Mouse (Mus musculus): ENCODE measurements around the gene Nos3. TPM values are rescaled to one million over a fixed set of nuclear protein-coding genes. Genes with fewer than 3 reads are reported as not detected.

The Nos3 gene
- polyA plus RNA-seq, 1 experiment from 2014 or later: 6.6 TPM

DNA sequence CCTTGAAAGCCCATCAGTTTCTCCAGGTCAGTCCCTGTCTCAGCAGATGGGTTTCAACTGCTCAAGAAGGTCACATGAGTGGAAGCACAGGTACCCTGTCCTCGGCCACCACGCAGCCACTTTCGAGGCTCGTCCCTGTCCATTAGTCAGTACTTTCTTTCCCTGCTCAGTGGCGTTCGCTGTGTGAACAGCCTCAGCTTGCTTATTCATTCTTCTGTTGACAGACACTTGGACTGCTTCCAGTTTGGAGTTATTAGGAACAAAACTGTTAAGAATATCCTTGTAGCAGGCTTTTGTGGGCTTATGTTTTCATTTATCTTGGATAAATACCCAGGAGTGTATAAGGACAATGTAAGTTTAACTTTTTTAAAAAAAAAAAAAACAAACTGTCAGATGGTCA, 9.6 kb downstream of the Nos3 start:
- Histone ChIP-seq H3K27me3 (replicated peaks; ENCODE audit: control insufficient read depth, insufficient read depth, low read length) (no peaks in the 10 kb centered on the region), H3K9me3 (ENCODE audit: control insufficient read depth, low read length) (no peaks in the 10 kb centered on the region), H3K4me2 (ENCODE audit: low read length) (no peak overlapping the region), H3K9ac (ENCODE audit: low read length) (no peak overlapping the region), H3K27ac (ENCODE audit: low read depth) (no peak overlapping the region), H3K36me3 (ENCODE audit: control insufficient read depth, insufficient read depth, low read length) (no peaks in the 10 kb centered on the region), H3K4me3 (ENCODE audit: low read depth, low read length) (no peak overlapping the region), H3K4me1 (replicated peaks; ENCODE audit: control insufficient read depth, insufficient read depth, low read length) (peaks cover 3% of the 10 kb centered on the region; the same call in 1 of the 2 replicates)
- 47% methylated on average over 6 of the region's 6 CpGs for WGBS
- ATAC-seq (replicated peaks; ENCODE audit: low FRiP score, low TSS enrichment, low read depth) (no peak), DNase-seq (ENCODE audit: low spot score) (no peak)

DNA sequence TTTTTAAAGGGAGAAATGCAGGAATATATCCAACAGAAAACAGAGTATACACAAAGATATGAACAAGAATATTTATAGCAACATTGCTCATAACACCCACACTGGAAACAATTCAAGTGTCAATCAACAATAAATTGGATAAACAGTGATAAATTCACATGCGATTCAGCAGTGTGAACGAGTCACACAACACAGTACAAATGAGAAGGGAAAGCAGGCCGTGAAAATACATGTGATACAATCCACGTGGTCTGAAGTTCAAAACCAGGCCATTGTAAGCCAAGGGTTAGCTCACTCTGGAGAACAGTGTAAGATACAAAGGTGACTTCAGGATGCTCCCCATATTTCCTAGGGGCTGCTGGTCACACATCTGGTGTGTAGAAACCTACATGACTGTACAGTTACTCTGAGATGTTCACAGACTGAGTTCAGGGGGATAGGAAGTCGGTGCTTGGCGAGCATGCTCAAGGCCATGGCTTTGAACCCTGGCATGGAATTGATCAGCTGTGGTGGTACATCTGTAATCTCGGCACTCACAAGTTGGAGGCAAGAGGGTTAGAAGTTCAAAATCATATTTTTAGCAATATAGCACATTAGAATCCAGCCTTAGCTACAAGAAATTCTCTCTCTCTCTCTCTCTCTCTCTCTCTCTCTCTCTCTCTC, 10.2 kb downstream of the Nos3 start:
- H3K27me3 ChIP-seq (replicated peaks; ENCODE audit: control insufficient read depth, insufficient read depth, low read length): no peaks in the 10 kb centered on the region
- no peaks in the 10 kb centered on the region for H3K36me3 ChIP-seq (ENCODE audit: control insufficient read depth, insufficient read depth, low read length)
- no peaks in the 10 kb centered on the region for H3K9me3 ChIP-seq (ENCODE audit: control insufficient read depth, low read length)
- no peak overlapping the region for H3K4me3 ChIP-seq (ENCODE audit: low read depth, low read length)
- H3K9ac ChIP-seq (ENCODE audit: low read length): no peak overlapping the region
- H3K4me1 ChIP-seq (replicated peaks; ENCODE audit: control insufficient read depth, insufficient read depth, low read length): peaks cover 3% of the 10 kb centered on the region; the same call in 1 of the 2 replicates
- DNase-seq (ENCODE audit: low spot score): no peak
- no peak overlapping the region for H3K4me2 ChIP-seq (ENCODE audit: low read length)
- 79% methylated on average over 7 of the region's 7 CpGs for WGBS
- H3K27ac ChIP-seq (ENCODE audit: low read depth): no peak overlapping the region
- no peak for ATAC-seq (replicated peaks; ENCODE audit: low FRiP score, low TSS enrichment, low read depth)

- H3K27ac ChIP-seq (ENCODE audit: low read depth): no peak overlapping the region
- 73% methylated on average over 2 of the region's 2 CpGs for WGBS
Observed at GRCm38 (mm10) chr5:24378700-24379099, 14.1 kb downstream of the Nos3 start.

GRCm38 (mm10) chr5:24379501-24379900, 14.9 kb downstream of the Nos3 start:
- H3K9ac ChIP-seq (ENCODE audit: low read length): no peak overlapping the region
- no peaks in the 10 kb centered on the region for H3K9me3 ChIP-seq (ENCODE audit: control insufficient read depth, low read length)
- no peaks in the 10 kb centered on the region for H3K36me3 ChIP-seq (ENCODE audit: control insufficient read depth, insufficient read depth, low read length)
- WGBS: 60% methylated on average over 4 of the region's 4 CpGs
- H3K27me3 ChIP-seq (replicated peaks; ENCODE audit: control insufficient read depth, insufficient read depth, low read length): no peaks in the 10 kb centered on the region
- H3K4me1 ChIP-seq (replicated peaks; ENCODE audit: control insufficient read depth, insufficient read depth, low read length): 0 out of 2 replicates have a peak, but pooled peaks cover 9% of the 10 kb centered on the region
- no peak overlapping the region for H3K27ac ChIP-seq (ENCODE audit: low read depth)
- DNase-seq (ENCODE audit: low spot score) (no peak), ATAC-seq (replicated peaks; ENCODE audit: low FRiP score, low TSS enrichment, low read depth) (no peak)
- no peak overlapping the region for H3K4me2 ChIP-seq (ENCODE audit: low read length)
- H3K4me3 ChIP-seq (ENCODE audit: low read depth, low read length): no peak overlapping the region

More at GRCm38 (mm10) chr5:24378700-24379099, 14.1 kb downstream of the Nos3 start:
- H3K4me3 ChIP-seq (ENCODE audit: low read depth, low read length): no peak overlapping the region
- H3K27me3 ChIP-seq (replicated peaks; ENCODE audit: control insufficient read depth, insufficient read depth, low read length): no peaks in the 10 kb centered on the region
- DNase-seq (ENCODE audit: low spot score) (no peak), ATAC-seq (replicated peaks; ENCODE audit: low FRiP score, low TSS enrichment, low read depth) (no peak)
- no peaks in the 10 kb centered on the region for H3K9me3 ChIP-seq (ENCODE audit: control insufficient read depth, low read length)
- H3K4me2 ChIP-seq (ENCODE audit: low read length): no peak overlapping the region
- no peak overlapping the region for H3K9ac ChIP-seq (ENCODE audit: low read length)
- H3K36me3 ChIP-seq (ENCODE audit: control insufficient read depth, insufficient read depth, low read length): no peaks in the 10 kb centered on the region
- H3K4me1 ChIP-seq (replicated peaks; ENCODE audit: control insufficient read depth, insufficient read depth, low read length): peaks cover 7% of the 10 kb centered on the region; the same call in 1 of the 2 replicates

- Histone ChIP-seq H3K4me3 (ENCODE audit: low read depth, low read length) (no peak overlapping the region), H3K4me1 (replicated peaks; ENCODE audit: control insufficient read depth, insufficient read depth, low read length) (0 out of 2 replicates have a peak, but pooled peaks cover 9% of the 10 kb centered on the region), H3K4me2 (ENCODE audit: low read length) (no peak overlapping the region), H3K9ac (ENCODE audit: low read length) (no peak overlapping the region), H3K27ac (ENCODE audit: low read depth) (no peak overlapping the region), H3K9me3 (ENCODE audit: control insufficient read depth, low read length) (no peaks in the 10 kb centered on the region), H3K36me3 (ENCODE audit: control insufficient read depth, insufficient read depth, low read length) (no peaks in the 10 kb centered on the region), H3K27me3 (replicated peaks; ENCODE audit: control insufficient read depth, insufficient read depth, low read length) (no peaks in the 10 kb centered on the region)
- DNase-seq (ENCODE audit: low spot score): no peak
- 84% methylated on average over 4 of the region's 4 CpGs for WGBS
- no peak for ATAC-seq (replicated peaks; ENCODE audit: low FRiP score, low TSS enrichment, low read depth)
Observed at GRCm38 (mm10) chr5:24380499-24380898, 15.9 kb downstream of the Nos3 start.

GRCm38 (mm10) chr5:24381486-24381885, 16.9 kb downstream of the Nos3 start:
- Histone ChIP-seq H3K9ac (ENCODE audit: low read length) (no peak overlapping the region), H3K27ac (ENCODE audit: low read depth) (no peak overlapping the region), H3K4me2 (ENCODE audit: low read length) (no peak overlapping the region), H3K4me3 (ENCODE audit: low read depth, low read length) (no peak overlapping the region), H3K36me3 (ENCODE audit: control insufficient read depth, insufficient read depth, low read length) (no peaks in the 10 kb centered on the region), H3K27me3 (replicated peaks; ENCODE audit: control insufficient read depth, insufficient read depth, low read length) (peaks cover 8% of the 10 kb centered on the region; the same call in 1 of the 2 replicates), H3K9me3 (ENCODE audit: control insufficient read depth, low read length) (no peaks in the 10 kb centered on the region), H3K4me1 (replicated peaks; ENCODE audit: control insufficient read depth, insufficient read depth, low read length) (0 out of 2 replicates have a peak, but pooled peaks cover 9% of the 10 kb centered on the region)
- 74% methylated on average over 6 of the region's 6 CpGs for WGBS
- DNase-seq (ENCODE audit: low spot score): no peak
- no peak for ATAC-seq (replicated peaks; ENCODE audit: low FRiP score, low TSS enrichment, low read depth)

DNA sequence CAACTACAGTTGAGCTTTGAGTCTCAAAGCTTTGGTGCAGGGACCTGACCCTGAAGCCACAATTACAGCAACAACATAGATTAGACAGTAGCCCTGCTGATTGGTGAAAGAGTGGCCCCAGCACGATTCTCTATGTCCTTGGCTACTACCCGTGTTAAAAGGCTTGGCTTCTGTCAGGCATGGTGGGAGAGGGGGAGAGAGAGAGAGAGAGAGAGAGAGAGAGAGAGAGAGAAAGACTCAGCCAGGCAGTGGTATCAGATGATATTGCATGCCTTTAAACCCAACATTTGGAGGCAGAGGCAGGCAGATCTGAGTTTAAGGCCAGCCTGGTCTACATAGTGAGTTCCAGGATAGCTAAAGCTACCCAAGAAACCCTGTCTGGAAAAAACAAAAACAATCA, 17.4 kb downstream of the Nos3 start:
- Histone ChIP-seq H3K9ac (ENCODE audit: low read length) (no peak overlapping the region), H3K27me3 (replicated peaks; ENCODE audit: control insufficient read depth, insufficient read depth, low read length) (peaks cover 13% of the 10 kb centered on the region; the same call in 1 of the 2 replicates), H3K4me1 (replicated peaks; ENCODE audit: control insufficient read depth, insufficient read depth, low read length) (0 out of 2 replicates have a peak, but pooled peaks cover 9% of the 10 kb centered on the region), H3K4me3 (ENCODE audit: low read depth, low read length) (no peak overlapping the region), H3K36me3 (ENCODE audit: control insufficient read depth, insufficient read depth, low read length) (no peaks in the 10 kb centered on the region), H3K27ac (ENCODE audit: low read depth) (no peak overlapping the region), H3K9me3 (ENCODE audit: control insufficient read depth, low read length) (no peaks in the 10 kb centered on the region), H3K4me2 (ENCODE audit: low read length) (no peak overlapping the region)
- ATAC-seq (replicated peaks; ENCODE audit: low FRiP score, low TSS enrichment, low read depth) (no peak), DNase-seq (ENCODE audit: low spot score) (no peak)
- 64% methylated on average over 2 of the region's 2 CpGs for WGBS

GRCm38 (mm10) chr5:24383026-24383859, 18.6 kb downstream of the Nos3 start:
- Histone ChIP-seq H3K36me3 (ENCODE audit: control insufficient read depth, insufficient read depth, low read length) (no peaks in the 10 kb centered on the region), H3K4me1 (replicated peaks; ENCODE audit: control insufficient read depth, insufficient read depth, low read length) (peaks cover 19% of the 10 kb centered on the region; the same call in 1 of the 2 replicates), H3K4me2 (ENCODE audit: low read length) (peak overlapping the region; percentile 80), H3K27me3 (replicated peaks; ENCODE audit: control insufficient read depth, insufficient read depth, low read length) (peaks cover 17% of the 10 kb centered on the region; the same call in 1 of the 2 replicates), H3K27ac (ENCODE audit: low read depth) (no peak overlapping the region), H3K4me3 (ENCODE audit: low read depth, low read length) (peak overlapping the region; percentile 48), H3K9me3 (ENCODE audit: control insufficient read depth, low read length) (no peaks in the 10 kb centered on the region), H3K9ac (ENCODE audit: low read length) (peak overlapping the region; percentile 47)
- ATAC-seq (replicated peaks; ENCODE audit: low FRiP score, low TSS enrichment, low read depth) (peak; percentile 83), DNase-seq (ENCODE audit: low spot score) (peak; percentile 96)
- WGBS: 2% methylated on average over 34 of the region's 34 CpGs
